Mouse (Mus musculus): ENCODE results near the gene Tacr2.

DNA sequence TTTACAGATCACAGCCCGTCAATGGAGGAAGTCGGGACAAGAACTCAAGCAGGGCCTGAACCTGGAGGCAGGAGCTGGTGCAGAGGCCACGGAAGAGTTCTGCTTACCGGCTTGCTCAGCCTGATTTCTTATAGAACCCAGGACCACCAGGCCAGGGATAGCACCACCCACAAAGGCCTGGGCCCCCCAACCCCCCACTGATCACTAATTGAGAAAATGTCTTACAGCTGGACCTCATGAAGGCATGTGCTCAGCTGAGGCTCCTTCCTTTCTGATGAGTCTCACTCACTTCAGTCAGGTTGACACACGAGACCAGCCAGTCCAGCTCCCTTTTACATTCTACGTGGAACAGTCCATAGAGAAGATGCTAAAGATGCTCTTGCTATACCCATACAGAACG, 26.4 kb upstream of the Tacr2 start:
- TF ChIP-seq GATA1 (IDR thresholded peaks at IDR 0.05; ENCODE audit: low read length) (no peak), TAL1 (IDR thresholded peaks at IDR 0.05; ENCODE audit: low read length) (no peak)
